Mouse (Mus musculus) neural tube, embryonic 15.5 days (tissue): ENCODE data around the gene Evl. TPM values are rescaled to one million over a fixed set of nuclear protein-coding genes. Genes with fewer than 3 reads are reported as not detected.
"Not testable (repeated sequence)": the region's sequence is repeated elsewhere in the genome, so short reads cannot be mapped to it uniquely, and the experiment has no call there.

Source experiments
- ATAC-seq: fragments of 200-750 bp; cut with Nextera tagmentation; 2 replicates; pipeline ENCODE4 v1.8.0; 2017; ENCODE audit warnings: mild to moderate bottlenecking, moderate TSS enrichment, moderate library complexity; ENCODE audit not compliant: low FRiP score
- H3K27ac ChIP-seq: fragments of 300-500 bp; sonication (generic); replicated peaks from 2 replicates; pipeline ENCODE4 v1.5.1; 2015; ENCODE audit warnings: mild to moderate bottlenecking, inconsistent platforms
- H3K27me3 ChIP-seq: fragments of 300-500 bp; sonication (generic); replicated peaks from 2 replicates; pipeline ENCODE4 v1.6.1; 2015; ENCODE audit warnings: inconsistent platforms
- H3K36me3 ChIP-seq: fragments of 300-500 bp; sonication (generic); 2 replicates; pipeline ENCODE4 v1.6.1; 2015; ENCODE audit warnings: inconsistent platforms
- H3K4me1 ChIP-seq: fragments of 300-500 bp; sonication (generic); 2 replicates; pipeline ENCODE4 v1.6.1; 2015; ENCODE audit warnings: inconsistent platforms
- H3K4me2 ChIP-seq: fragments of 300-500 bp; sonication (generic); 2 replicates; pipeline ENCODE4 v1.6.1; 2015; ENCODE audit warnings: inconsistent platforms, mild to moderate bottlenecking, moderate library complexity
- H3K4me3 ChIP-seq: fragments of 300-500 bp; sonication (generic); replicated peaks from 2 replicates; pipeline ENCODE4 v1.5.1; 2015; ENCODE audit warnings: mild to moderate bottlenecking, inconsistent platforms
- H3K9ac ChIP-seq: fragments of 300-500 bp; sonication (generic); replicated peaks from 2 replicates; pipeline ENCODE4 v1.6.1; 2015; ENCODE audit warnings: mild to moderate bottlenecking, inconsistent platforms
- H3K9me3 ChIP-seq: fragments of 300-500 bp; sonication (generic); replicated peaks from 2 replicates; pipeline ENCODE4 v1.6.1; 2016; ENCODE audit warnings: inconsistent platforms
- WGBS: fragments of 180-500 bp; shearing (Covaris S2); methylation state at CpG from one replicate; pipeline ENCODE4 v1.1.7; 2015; ENCODE audit warnings: mixed read lengths; 5-methylcytosine and 5-hydroxymethylcytosine counted together
- polyA plus RNA-seq: library from polyadenylated mRNA; unstranded; fragments of >200 nt; fragmentation: Nextera tagmentation; extraction: Ambion mirVana; gene quantifications from 2 replicates; pipeline ENCODE4 v1.2.1, GENCODE M21; 2015

The Evl gene
- 188 and 226 TPM in 2 replicates for polyA plus RNA-seq

- H3K27ac ChIP-seq = peak within 1 kb of the TSS; percentile 94
- no peaks in the 10 kb centered on the region for H3K9me3 ChIP-seq
- H3K27me3 ChIP-seq = no peaks in the 10 kb centered on the region
- WGBS = 1% methylated on average over 49 of the region's 50 CpGs
- H3K9ac ChIP-seq = peak within 1 kb of the TSS; percentile 99
- H3K4me3 ChIP-seq = peak within 1 kb of the TSS; percentile 81
- peak; percentile 91 for ATAC-seq
- peaks cover 41% of the 10 kb centered on the region for H3K4me1 ChIP-seq
- peak within 1 kb of the TSS; percentile 85 for H3K4me2 ChIP-seq
- no peaks in the 10 kb centered on the region for H3K36me3 ChIP-seq
Observed at GRCm38 (mm10) chr12:108554120-108554841, at the start of gene Evl. TSS of gene Evl (plus strand) at chr12:108554720.

GRCm38 (mm10) chr12:108505846-108506245 is 48.7 kb upstream of the Evl start:
- WGBS = 81% methylated on average over 2 of the region's 2 CpGs
- Histone ChIP-seq H3K9me3 (no peaks in the 10 kb centered on the region), H3K4me1 (peaks cover 3% of the 10 kb centered on the region; the same call in 1 of the 2 replicates), H3K27ac (no peak overlapping the region), H3K36me3 (0 out of 2 replicates have a peak, but pooled peaks cover 2% of the 10 kb centered on the region), H3K4me2 (no peak overlapping the region), H3K27me3 (no peaks in the 10 kb centered on the region), H3K4me3 (no peak overlapping the region), H3K9ac (no peak overlapping the region)
- no peak for ATAC-seq

- not testable (repeated sequence) for H3K36me3 ChIP-seq, H3K4me3 ChIP-seq, ATAC-seq, H3K9me3 ChIP-seq, H3K27ac ChIP-seq, H3K9ac ChIP-seq, H3K4me1 ChIP-seq, H3K27me3 ChIP-seq, H3K4me2 ChIP-seq
- 87% methylated on average over 3 of the region's 3 CpGs for WGBS
Observed at GRCm38 (mm10) chr12:108507046-108507445, 47.5 kb upstream of the Evl start.

GRCm38 (mm10) chr12:108510571-108510970 is 43.9 kb upstream of the Evl start:
- no peak overlapping the region for H3K9ac ChIP-seq
- no peaks in the 10 kb centered on the region for H3K9me3 ChIP-seq
- WGBS = 71% methylated on average over 7 of the region's 7 CpGs
- H3K4me1 ChIP-seq = peaks cover 4% of the 10 kb centered on the region; the same call in 1 of the 2 replicates
- no peak for ATAC-seq
- H3K36me3 ChIP-seq = 0 out of 2 replicates have a peak, but pooled peaks cover 12% of the 10 kb centered on the region
- no peak overlapping the region for H3K27ac ChIP-seq
- no peak overlapping the region for H3K4me3 ChIP-seq
- no peaks in the 10 kb centered on the region for H3K27me3 ChIP-seq
- no peak overlapping the region for H3K4me2 ChIP-seq

- WGBS = 3% methylated on average over 3 of the region's 3 CpGs
- no peak for ATAC-seq
- H3K9ac ChIP-seq = no peak overlapping the region
Observed at GRCm38 (mm10) chr12:108511009-108511408, 43.5 kb upstream of the Evl start.

GRCm38 (mm10) chr12:108515464-108515863 is 39.1 kb upstream of the Evl start:
- 95% methylated on average over 12 of the region's 12 CpGs for WGBS
- H3K9ac ChIP-seq = no peak overlapping the region
- peaks cover 4% of the 10 kb centered on the region; the same call in 1 of the 2 replicates for H3K4me1 ChIP-seq
- ATAC-seq = no peak
- H3K4me2 ChIP-seq = no peak overlapping the region
- H3K27ac ChIP-seq = no peak overlapping the region
- no peaks in the 10 kb centered on the region for H3K27me3 ChIP-seq
- no peaks in the 10 kb centered on the region for H3K9me3 ChIP-seq
- peaks cover 23% of the 10 kb centered on the region for H3K36me3 ChIP-seq
- H3K4me3 ChIP-seq = no peak overlapping the region

More at GRCm38 (mm10) chr12:108511009-108511408, 43.5 kb upstream of the Evl start:
- Histone ChIP-seq H3K4me3 (no peak overlapping the region), H3K9me3 (no peaks in the 10 kb centered on the region), H3K4me1 (peaks cover 4% of the 10 kb centered on the region; the same call in 1 of the 2 replicates), H3K27ac (no peak overlapping the region), H3K27me3 (no peaks in the 10 kb centered on the region), H3K4me2 (no peak overlapping the region), H3K36me3 (0 out of 2 replicates have a peak, but pooled peaks cover 12% of the 10 kb centered on the region)

- Histone ChIP-seq H3K9me3 (no peaks in the 10 kb centered on the region), H3K27me3 (no peaks in the 10 kb centered on the region), H3K4me3 (no peak overlapping the region), H3K27ac (no peak overlapping the region), H3K4me1 (no peaks in the 10 kb centered on the region), H3K9ac (no peak overlapping the region), H3K4me2 (no peak overlapping the region), H3K36me3 (peaks cover 59% of the 10 kb centered on the region)
- no peak for ATAC-seq
- WGBS = 82% methylated on average over 8 of the region's 8 CpGs
Observed at GRCm38 (mm10) chr12:108519374-108519773, 35.1 kb upstream of the Evl start.

GRCm38 (mm10) chr12:108529214-108529613 is 25.3 kb upstream of the Evl start:
- WGBS = 54% methylated on average over 8 of the region's 8 CpGs
- no peak overlapping the region for H3K27ac ChIP-seq
- ATAC-seq = no peak

GRCm38 (mm10) chr12:108534484-108534883 is 20.0 kb upstream of the Evl start:
- H3K36me3 ChIP-seq = peaks cover 48% of the 10 kb centered on the region

More at GRCm38 (mm10) chr12:108529214-108529613, 25.3 kb upstream of the Evl start:
- Histone ChIP-seq H3K27me3 (no peaks in the 10 kb centered on the region), H3K9ac (no peak overlapping the region), H3K4me2 (no peak overlapping the region), H3K36me3 (peaks cover 15% of the 10 kb centered on the region), H3K4me3 (no peak overlapping the region), H3K9me3 (no peaks in the 10 kb centered on the region), H3K4me1 (0 out of 2 replicates have a peak, but pooled peaks cover 7% of the 10 kb centered on the region)

GRCm38 (mm10) chr12:108536461-108536860 is 18.1 kb upstream of the Evl start:
- H3K4me1 ChIP-seq = 0 out of 2 replicates have a peak, but pooled peaks cover 7% of the 10 kb centered on the region
- no peak overlapping the region for H3K4me2 ChIP-seq
- ATAC-seq = no peak
- no peaks in the 10 kb centered on the region for H3K9me3 ChIP-seq
- no peak overlapping the region for H3K27ac ChIP-seq
- H3K27me3 ChIP-seq = no peaks in the 10 kb centered on the region
- H3K4me3 ChIP-seq = no peak overlapping the region
- no peak overlapping the region for H3K9ac ChIP-seq
- H3K36me3 ChIP-seq = peaks cover 48% of the 10 kb centered on the region
- 75% methylated on average over 10 of the region's 10 CpGs for WGBS

More at GRCm38 (mm10) chr12:108534484-108534883, 20.0 kb upstream of the Evl start:
- no peak for ATAC-seq
- H3K27ac ChIP-seq = no peak overlapping the region
- 0 out of 2 replicates have a peak, but pooled peaks cover 7% of the 10 kb centered on the region for H3K4me1 ChIP-seq
- H3K4me3 ChIP-seq = no peak overlapping the region
- WGBS = 92% methylated on average over 11 of the region's 11 CpGs
- H3K9ac ChIP-seq = no peak overlapping the region
- no peaks in the 10 kb centered on the region for H3K27me3 ChIP-seq
- no peaks in the 10 kb centered on the region for H3K9me3 ChIP-seq
- H3K4me2 ChIP-seq = no peak overlapping the region

- no peak overlapping the region for H3K4me3 ChIP-seq
- H3K9me3 ChIP-seq = no peaks in the 10 kb centered on the region
- no peak overlapping the region for H3K27ac ChIP-seq
- no peaks in the 10 kb centered on the region for H3K4me1 ChIP-seq
- H3K27me3 ChIP-seq = no peaks in the 10 kb centered on the region
- no peak overlapping the region for H3K4me2 ChIP-seq
- ATAC-seq = peak; percentile 41; the same call in 1 of the 2 replicates
- no peak overlapping the region for H3K9ac ChIP-seq
- peaks cover 30% of the 10 kb centered on the region for H3K36me3 ChIP-seq
- 33% methylated on average over 6 of the region's 6 CpGs for WGBS
Observed at GRCm38 (mm10) chr12:108541088-108541487, 13.4 kb upstream of the Evl start.
